Mouse (Mus musculus): ENCODE measurements around the gene Pcgf1.
A peak's percentile ranks its signal among the peaks of the same experiment; 100 is the strongest.

Pcgf1 gene

GRCm38 (mm10) chr6:83120930-83121862, 43.5 kb downstream of the Pcgf1 start, which contains the start of gene Wbp1:
Wbp1 (minus strand) TSS chr6:83121559.
- peak; percentile 95 for ATAC-seq (ENCODE audit: insufficient number of reproducible peaks, low FRiP score, low TSS enrichment)

GRCm38 (mm10) chr6:83121863-83122710, 44.4 kb downstream of the Pcgf1 start:
- ATAC-seq (ENCODE audit: insufficient number of reproducible peaks, low FRiP score, low TSS enrichment): no peak; the same call in 1 of the 2 replicates

- ATAC-seq (ENCODE audit: insufficient number of reproducible peaks, low FRiP score, low TSS enrichment): no peak
Observed at GRCm38 (mm10) chr6:83122961-83123360, 45.3 kb downstream of the Pcgf1 start.

- ATAC-seq (ENCODE audit: insufficient number of reproducible peaks, low FRiP score, low TSS enrichment): peak; percentile 32; the same call in 1 of the 2 replicates
Observed at GRCm38 (mm10) chr6:83124851-83125312, 47.2 kb downstream of the Pcgf1 start.

- no peak for ATAC-seq (ENCODE audit: insufficient number of reproducible peaks, low FRiP score, low TSS enrichment)
Observed at GRCm38 (mm10) chr6:83125331-83125730, 47.7 kb downstream of the Pcgf1 start, which contains the start of gene Ino80b. Ino80b (minus strand) TSS chr6:83125431.

- no peak for ATAC-seq (ENCODE audit: insufficient number of reproducible peaks, low FRiP score, low TSS enrichment)
Observed at GRCm38 (mm10) chr6:83127419-83127818, 49.8 kb downstream of the Pcgf1 start.
